7 mouse cellular contexts compared by ENCODE assay signal in the genomic region with DNA sequence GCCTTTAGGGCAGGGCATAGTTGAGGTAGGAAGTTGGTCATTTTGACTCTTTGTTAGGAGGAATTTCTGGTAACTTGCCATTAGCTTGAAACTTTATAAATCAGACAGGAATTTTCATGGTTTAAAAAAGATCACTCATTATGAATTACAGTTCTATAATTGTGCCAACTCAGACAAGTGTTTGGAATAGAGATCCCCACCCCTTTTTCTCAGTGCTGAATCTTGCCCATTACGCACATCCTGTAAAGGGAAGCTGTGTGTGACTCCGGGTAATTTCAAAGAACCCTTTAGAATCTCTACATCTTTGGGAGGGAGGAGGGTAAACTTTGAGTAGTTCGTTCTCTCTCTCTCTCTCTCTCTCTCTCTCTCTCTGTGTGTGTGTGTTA. TPM values are rescaled to one million over a fixed set of nuclear protein-coding genes. Genes with fewer than 3 reads are reported as not detected.
DNase-seq lines count a peak whose midpoint lies in the region; ATAC-seq lines count a peak whose summit lies in the region.

No protein-coding gene starts in this region.

- no peaks in the 10 kb centered on the region for H3K36me3 ChIP-seq in midbrain, embryonic 13.5 days
- no peaks in the 10 kb centered on the region for H3K36me3 ChIP-seq in midbrain, embryonic 11.5 days (ENCODE audit: control insufficient read depth, insufficient read depth, low read length)
- peaks cover 6% of the 10 kb centered on the region for H3K36me3 ChIP-seq in embryonic facial prominence, embryonic 13.5 days
- H3K36me3 ChIP-seq in kidney, embryonic 15.5 days: no peaks in the 10 kb centered on the region
- no peaks in the 10 kb centered on the region for H3K36me3 ChIP-seq in stomach, embryonic 15.5 days

- H3K9ac ChIP-seq in midbrain, embryonic 13.5 days (replicated peaks): no peak overlapping the region
- H3K9ac ChIP-seq in midbrain, embryonic 11.5 days (ENCODE audit: low read length): no peak overlapping the region
- 0 out of 2 replicates have a peak overlapping the region, but pooled peaks have one; percentile 0 for H3K9ac ChIP-seq in embryonic facial prominence, embryonic 13.5 days
- H3K9ac ChIP-seq in kidney, embryonic 15.5 days: peak overlapping the region; percentile 21; the same call in 1 of the 2 replicates
- no peak overlapping the region for H3K9ac ChIP-seq in stomach, embryonic 15.5 days

- no peak overlapping the region for H3K4me3 ChIP-seq in midbrain, embryonic 13.5 days (replicated peaks)
- no peak overlapping the region for H3K4me3 ChIP-seq in midbrain, embryonic 11.5 days (ENCODE audit: low read depth, low read length)
- H3K4me3 ChIP-seq in embryonic facial prominence, embryonic 13.5 days: no peak overlapping the region
- H3K4me3 ChIP-seq in kidney, embryonic 15.5 days (replicated peaks): no peak overlapping the region
- no peak overlapping the region for H3K4me3 ChIP-seq in stomach, embryonic 15.5 days (replicated peaks)

- no peak overlapping the region for H3K4me2 ChIP-seq in midbrain, embryonic 13.5 days (replicated peaks)
- no peak overlapping the region for H3K4me2 ChIP-seq in midbrain, embryonic 11.5 days
- no peak overlapping the region for H3K4me2 ChIP-seq in embryonic facial prominence, embryonic 13.5 days
- peak overlapping the region; percentile 23; the same call in 1 of the 2 replicates for H3K4me2 ChIP-seq in kidney, embryonic 15.5 days
- peak overlapping the region; percentile 23; the same call in 1 of the 2 replicates for H3K4me2 ChIP-seq in stomach, embryonic 15.5 days

- H3K9me3 ChIP-seq in midbrain, embryonic 13.5 days: no peaks in the 10 kb centered on the region
- H3K9me3 ChIP-seq in midbrain, embryonic 11.5 days (ENCODE audit: control insufficient read depth, low read length): no peaks in the 10 kb centered on the region
- H3K9me3 ChIP-seq in embryonic facial prominence, embryonic 13.5 days: no peaks in the 10 kb centered on the region
- no peaks in the 10 kb centered on the region for H3K9me3 ChIP-seq in kidney, embryonic 15.5 days (replicated peaks)
- H3K9me3 ChIP-seq in stomach, embryonic 15.5 days: no peaks in the 10 kb centered on the region

- ATAC-seq in midbrain, embryonic 13.5 days: no peak
- no peak for ATAC-seq in midbrain, embryonic 11.5 days (ENCODE audit: low FRiP score)
- ATAC-seq in embryonic facial prominence, embryonic 13.5 days (ENCODE audit: insufficient number of reproducible peaks, insufficient read depth, low FRiP score, low TSS enrichment, low read depth): no peak
- ATAC-seq in kidney, embryonic 15.5 days (replicated peaks; ENCODE audit: low FRiP score): no peak
- ATAC-seq in stomach, embryonic 15.5 days (ENCODE audit: insufficient read depth, low FRiP score, low read depth): no peak

- 38% methylated on average over 3 of the region's 3 CpGs for WGBS in midbrain, embryonic 13.5 days
- WGBS in midbrain, embryonic 11.5 days: 45% methylated on average over 3 of the region's 3 CpGs
- WGBS in embryonic facial prominence, embryonic 13.5 days: 28% methylated on average over 3 of the region's 3 CpGs
- 19% methylated on average over 3 of the region's 3 CpGs for WGBS in kidney, embryonic 15.5 days
- 8% methylated on average over 3 of the region's 3 CpGs for WGBS in stomach, embryonic 15.5 days

- no peaks in the 10 kb centered on the region for H3K27me3 ChIP-seq in midbrain, embryonic 13.5 days
- no peaks in the 10 kb centered on the region for H3K27me3 ChIP-seq in midbrain, embryonic 11.5 days (ENCODE audit: control insufficient read depth, insufficient read depth, low read length)
- no peaks in the 10 kb centered on the region for H3K27me3 ChIP-seq in embryonic facial prominence, embryonic 13.5 days
- no peaks in the 10 kb centered on the region for H3K27me3 ChIP-seq in kidney, embryonic 15.5 days
- H3K27me3 ChIP-seq in stomach, embryonic 15.5 days (replicated peaks): no peaks in the 10 kb centered on the region

- H3K4me1 ChIP-seq in midbrain, embryonic 13.5 days (replicated peaks): 0 out of 2 replicates have a peak, but pooled peaks cover 4% of the 10 kb centered on the region
- H3K4me1 ChIP-seq in midbrain, embryonic 11.5 days (ENCODE audit: control insufficient read depth, insufficient read depth, low read length): no peaks in the 10 kb centered on the region; the same call in 1 of the 2 replicates
- H3K4me1 ChIP-seq in embryonic facial prominence, embryonic 13.5 days: peaks cover 19% of the 10 kb centered on the region
- H3K4me1 ChIP-seq in kidney, embryonic 15.5 days: peaks cover 29% of the 10 kb centered on the region
- H3K4me1 ChIP-seq in stomach, embryonic 15.5 days: peaks cover 15% of the 10 kb centered on the region

- DNase-seq in midbrain, embryonic 11.5 days (ENCODE audit: low spot score, missing footprints): no peak
- no peak for DNase-seq in cerebellum, adult 9-11 months
- DNase-seq in urinary bladder, postnatal 36 days (ENCODE audit: low spot score in 2 of 2): no peak

- H3K27ac ChIP-seq in midbrain, embryonic 13.5 days: peak overlapping the region; percentile 19; the same call in 1 of the 2 replicates
- no peak overlapping the region for H3K27ac ChIP-seq in midbrain, embryonic 11.5 days (ENCODE audit: low read depth, low read length)
- H3K27ac ChIP-seq in embryonic facial prominence, embryonic 13.5 days: peak overlapping the region; percentile 35
- peak overlapping the region; percentile 83 for H3K27ac ChIP-seq in kidney, embryonic 15.5 days
- H3K27ac ChIP-seq in stomach, embryonic 15.5 days: peak overlapping the region; percentile 76

RNA-seq across cellular contexts. Expression of gene Swap70, which starts 15.9 kb away (rescaled TPM):
- polyA plus RNA-seq in midbrain, embryonic 13.5 days (2015; fragmentation: Nextera tagmentation; extraction: Ambion mirVana): 10.2 TPM in 2 replicates
- polyA plus RNA-seq in midbrain, embryonic 11.5 days (2014; fragmentation: Nextera tagmentation; extraction: Ambion mirVana): 15.1 and 17.2 TPM in 2 replicates
- polyA plus RNA-seq in embryonic facial prominence, embryonic 13.5 days (2015; fragmentation: Nextera tagmentation; extraction: Ambion mirVana): 42.1 and 49.5 TPM in 2 replicates
- 29.2 and 32.8 TPM in 2 replicates for polyA plus RNA-seq in kidney, embryonic 15.5 days (2015; fragmentation: Nextera tagmentation; extraction: Ambion mirVana)
- 22.5 and 25.8 TPM in 2 replicates for polyA plus RNA-seq in stomach, embryonic 15.5 days (2015; fragmentation: Nextera tagmentation; extraction: Ambion mirVana)

Comparison
In these comparisons a context has a peak if more than half of its experiments do, and no peak if none do; other contexts are left out.
1. H3K4me2 ChIP-seq: peak in kidney, embryonic 15.5 days (single experiment) and stomach, embryonic 15.5 days (single experiment); none in midbrain, embryonic 13.5 days (single experiment), midbrain, embryonic 11.5 days (single experiment) and embryonic facial prominence, embryonic 13.5 days (single experiment).
2. H3K9ac ChIP-seq: peak in embryonic facial prominence, embryonic 13.5 days (single experiment) and kidney, embryonic 15.5 days (single experiment); none in midbrain, embryonic 13.5 days (single experiment), midbrain, embryonic 11.5 days (single experiment) and stomach, embryonic 15.5 days (single experiment).